Mouse (Mus musculus) adrenal gland, postnatal 14 days (tissue): ENCODE measurements at regions not wholly inside any gene's neighbourhood (a gene's known extent, or its start where the extent isn't known, plus 50 kb on each side); places are given as distances from the start of the nearest gene placed in this dataset.

Experiments
- DNase-seq: peaks from one replicate; pipeline ENCODE4 v3.0.0; 2021; ENCODE audit warnings: mixed read lengths

GRCm38 (mm10) chr5:111553471-111554382 lies 136.6 kb downstream of the Mn1 start:
- DNase-seq: no peak

DNA sequence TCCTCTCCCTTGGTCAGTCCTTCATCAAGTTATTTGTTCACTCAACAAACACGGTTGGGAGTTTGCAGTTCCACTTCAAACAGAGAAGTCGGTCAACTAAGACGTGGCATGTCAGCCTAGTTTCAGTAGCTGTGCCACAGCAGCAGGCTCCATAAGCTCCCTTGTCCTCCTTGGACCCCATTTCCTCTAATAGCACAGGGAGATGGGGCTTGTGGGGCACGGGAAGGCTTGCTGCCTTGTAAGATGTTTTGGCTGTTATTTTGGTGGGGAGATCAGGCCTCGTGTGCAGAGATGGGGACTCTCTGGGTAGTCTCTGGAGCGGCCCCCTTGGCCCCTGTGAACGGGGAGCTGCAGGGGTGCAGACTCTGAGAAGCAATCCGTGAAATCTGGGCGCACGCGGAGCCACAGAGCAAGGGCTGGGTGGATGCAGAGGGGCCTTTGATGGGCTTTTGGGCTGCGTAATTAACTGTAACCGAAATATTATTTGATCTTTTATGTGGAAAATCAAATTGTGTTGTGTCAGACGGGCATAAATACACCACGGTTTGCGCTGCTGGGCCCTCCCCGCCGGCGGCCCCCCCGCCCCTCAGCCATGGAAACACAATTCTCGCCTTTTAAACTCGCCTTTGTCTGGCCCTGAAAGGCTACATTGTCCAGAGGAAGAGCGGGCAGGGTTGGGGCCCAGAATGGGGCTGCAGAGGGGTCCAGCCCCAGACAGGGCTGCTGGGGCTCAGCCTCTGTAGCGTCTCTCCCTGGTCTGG lies 137.6 kb downstream of the Mn1 start:
- DNase-seq: no peak

GRCm38 (mm10) chr5:111555312-111555957 lies 138.3 kb downstream of the Mn1 start:
- DNase-seq: no peak

- DNase-seq: no peak
Observed at GRCm38 (mm10) chr5:111555981-111556380, 138.8 kb downstream of the Mn1 start.

DNA sequence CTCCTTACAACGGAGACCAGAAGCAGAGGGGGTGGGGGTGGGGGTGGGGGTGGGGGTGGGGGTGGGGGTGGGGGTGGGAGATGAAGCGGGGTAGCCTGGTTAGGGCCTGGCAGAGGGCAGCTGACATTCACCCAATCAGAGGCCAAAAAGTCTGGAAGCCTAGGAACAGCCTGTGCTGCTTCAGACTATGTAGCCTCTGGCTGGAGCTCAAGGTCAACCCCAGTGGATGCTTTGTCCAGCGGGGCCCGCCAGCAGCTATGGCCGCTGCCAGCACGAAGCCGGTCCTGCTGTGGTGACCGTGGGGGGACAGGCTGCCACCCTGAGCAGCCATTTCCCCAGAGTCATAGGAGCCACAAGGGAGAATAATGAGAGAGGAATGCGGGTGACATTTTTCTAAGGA lies 143.3 kb downstream of the Mn1 start:
- DNase-seq: peak; percentile 36

- DNase-seq: no peak
Observed at GRCm38 (mm10) chr5:111561301-111561700, 144.1 kb downstream of the Mn1 start.

GRCm38 (mm10) chr5:111570826-111571225 lies 153.7 kb downstream of the Mn1 start:
- DNase-seq: no peak

GRCm38 (mm10) chr5:111573265-111573873 lies 156.2 kb downstream of the Mn1 start:
- DNase-seq: no peak

DNA sequence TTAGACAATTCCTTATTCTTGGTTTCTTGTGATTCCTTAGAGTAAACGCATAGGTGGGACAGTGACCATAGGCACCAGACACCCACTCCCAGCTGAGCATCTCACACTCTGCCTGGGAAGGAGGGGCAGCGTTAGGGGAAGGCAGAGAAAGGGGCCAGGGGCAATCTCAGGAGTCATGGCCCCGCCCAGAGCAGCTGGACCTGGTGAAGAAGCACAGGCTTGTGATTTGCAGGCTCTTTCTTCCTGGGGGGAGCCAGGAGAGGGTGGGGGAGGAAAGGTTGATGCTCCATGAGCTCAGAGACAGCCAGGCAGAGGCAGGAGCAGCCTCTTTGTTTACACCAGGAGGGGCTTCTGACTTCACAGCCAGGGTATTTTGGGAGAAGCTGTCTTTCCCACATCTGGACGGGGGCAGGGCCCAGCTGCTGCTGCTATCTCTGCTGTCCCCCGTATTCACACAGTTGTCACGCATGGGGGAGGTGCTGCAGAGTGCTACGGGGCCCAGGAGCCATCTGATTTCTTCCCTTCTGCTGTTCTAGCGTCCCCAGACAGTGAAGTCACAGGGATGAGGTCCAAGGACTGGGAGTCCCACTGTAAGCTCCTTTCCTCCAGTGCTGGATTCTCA lies 157.2 kb downstream of the Mn1 start:
- no peak for DNase-seq

DNA sequence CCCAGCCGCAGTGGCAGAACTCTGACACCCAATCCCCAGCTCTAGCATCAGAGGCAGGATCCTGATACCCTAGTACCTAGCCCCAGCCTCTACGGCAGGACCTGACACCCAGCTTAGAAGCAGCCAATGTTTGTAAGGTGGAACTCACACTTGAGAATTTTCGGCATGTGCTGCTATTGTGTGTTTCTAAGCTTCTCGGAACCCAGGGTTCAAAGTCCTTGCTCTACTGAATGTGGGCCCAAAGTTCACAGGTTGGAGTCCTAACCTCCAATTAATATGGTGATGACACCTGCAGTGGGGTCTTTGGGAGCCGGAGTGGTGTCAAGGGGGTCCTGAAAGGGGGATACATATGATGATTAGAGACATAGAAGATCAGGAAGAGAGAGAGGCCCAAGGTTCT lies 158.2 kb downstream of the Mn1 start:
- no peak for DNase-seq

DNA sequence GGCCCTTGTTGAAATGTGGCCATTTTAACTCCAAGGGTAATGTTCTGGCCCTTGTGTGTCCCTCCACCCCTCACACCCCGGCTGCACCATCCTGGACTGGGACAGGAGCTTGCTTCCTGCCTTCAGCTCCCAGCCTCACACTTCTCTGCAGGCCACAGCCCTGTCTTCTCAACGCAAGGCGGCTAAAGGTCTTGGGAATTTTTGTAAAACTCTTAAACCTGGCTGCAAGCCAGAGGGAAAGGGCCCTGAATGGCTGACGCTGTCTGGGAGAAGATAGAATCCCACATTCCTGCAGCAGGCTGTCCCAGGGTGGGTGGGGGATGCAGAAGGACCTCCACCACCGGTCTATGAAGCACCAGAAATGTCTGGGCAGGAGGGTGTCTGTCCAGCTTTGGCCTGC lies 156.3 kb upstream of the Gm26897 start:
- no peak for DNase-seq

DNA sequence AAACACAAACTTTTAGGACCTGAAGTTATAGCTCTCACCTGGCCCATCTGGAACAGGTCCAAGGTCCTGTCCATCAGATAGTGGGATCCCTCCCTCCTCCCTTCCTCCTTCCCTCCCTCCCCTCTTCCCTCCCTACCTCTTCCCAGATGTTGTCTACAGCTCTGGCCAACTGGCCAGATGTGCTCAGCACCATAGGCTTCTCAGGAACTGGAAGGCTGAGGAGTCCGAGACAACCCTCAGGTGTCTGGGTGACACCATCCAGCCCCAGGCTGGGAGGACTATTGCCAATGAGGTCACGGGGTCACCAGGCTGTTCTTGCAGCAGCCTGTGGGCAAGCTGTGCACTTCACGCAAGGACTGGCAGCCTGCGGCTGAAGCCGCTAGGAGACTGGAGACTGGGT lies 155.6 kb upstream of the Gm26897 start:
- DNase-seq: peak; percentile 36

DNA sequence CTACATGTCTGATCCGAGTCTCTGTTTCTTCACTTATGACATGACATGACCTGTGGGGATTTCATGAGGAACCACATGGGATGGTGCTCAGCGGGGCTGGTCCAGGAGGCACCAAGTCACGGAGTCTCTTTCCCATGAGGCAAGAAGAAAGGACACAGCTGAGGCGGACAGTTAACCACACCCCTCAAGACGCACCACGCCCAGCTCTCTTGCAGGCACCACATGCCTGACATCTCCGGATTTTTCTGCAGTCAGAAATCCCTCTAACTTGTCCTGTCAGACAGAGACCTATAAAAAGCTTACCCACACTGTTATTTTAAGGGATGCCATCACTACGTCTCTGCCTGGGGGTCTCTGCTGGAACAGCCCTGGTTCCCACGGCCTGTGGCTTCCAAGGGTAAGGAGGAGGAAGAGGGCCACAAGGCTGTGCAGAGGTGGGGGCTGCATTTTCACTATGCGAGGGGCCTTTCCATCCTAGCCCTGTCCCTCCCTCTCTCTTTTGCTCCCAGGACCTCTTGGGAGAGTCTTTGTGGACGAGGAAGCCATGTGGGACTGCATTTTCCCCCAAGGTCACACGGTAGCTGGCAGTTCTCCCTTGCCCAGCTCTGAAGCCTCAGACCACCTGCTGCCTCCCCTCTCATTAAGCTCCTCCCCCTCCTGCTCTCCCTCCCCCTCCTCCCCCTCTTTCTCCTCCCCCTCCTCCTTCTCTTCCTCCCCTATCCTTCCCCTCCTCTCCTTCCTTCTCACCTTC lies 154.6 kb upstream of the Gm26897 start:
- no peak for DNase-seq

DNA sequence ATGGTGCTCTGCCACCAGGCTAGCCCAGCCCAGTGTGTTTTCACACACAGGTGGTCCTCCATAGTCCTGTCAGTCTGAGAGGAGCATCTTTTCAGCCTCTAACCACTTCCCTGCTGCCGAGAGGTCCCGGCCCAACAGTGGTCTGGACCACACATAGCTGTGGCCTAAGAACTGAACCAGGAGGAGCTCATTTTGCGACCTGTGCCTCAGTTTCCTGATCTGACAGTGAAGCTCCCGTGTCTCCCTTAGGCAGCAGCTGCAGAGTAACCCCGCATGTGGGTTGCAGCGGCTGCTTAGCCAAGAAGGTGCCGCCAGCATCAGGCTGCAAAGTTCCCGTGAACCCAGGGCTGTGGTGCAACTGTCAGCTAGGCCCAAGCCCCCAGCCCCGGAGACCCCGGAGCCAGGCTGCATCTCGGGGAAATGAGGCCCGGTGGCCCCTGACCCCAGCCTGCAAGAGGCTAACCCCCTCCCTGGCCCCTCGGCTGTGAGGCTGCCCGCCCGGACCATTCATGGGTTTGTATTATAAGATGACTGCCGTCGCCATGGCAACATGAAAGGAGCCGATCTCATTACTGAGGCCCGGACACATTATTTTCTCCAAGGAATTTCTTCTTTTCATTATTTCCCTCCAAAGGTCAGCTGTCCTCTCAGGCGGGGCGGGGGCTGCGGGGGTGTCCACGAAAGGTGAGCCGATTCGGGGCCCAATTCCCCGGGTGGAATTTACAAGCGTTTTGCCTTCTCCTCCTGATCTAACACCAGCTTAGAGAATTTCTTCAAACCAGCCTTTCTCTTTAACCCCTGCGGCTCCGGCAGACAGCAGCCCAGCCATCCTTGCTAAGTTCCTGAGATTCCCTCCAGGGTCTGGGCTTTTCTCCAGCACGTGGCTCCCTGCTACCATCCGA lies 152.6 kb upstream of the Gm26897 start:
- DNase-seq: no peak

- DNase-seq: no peak
Observed at GRCm38 (mm10) chr5:111582004-111582403, 151.7 kb upstream of the Gm26897 start.

GRCm38 (mm10) chr5:111590619-111591081 lies 143.1 kb upstream of the Gm26897 start:
- DNase-seq: no peak

GRCm38 (mm10) chr5:111592807-111593206 lies 140.9 kb upstream of the Gm26897 start:
- DNase-seq: no peak

DNA sequence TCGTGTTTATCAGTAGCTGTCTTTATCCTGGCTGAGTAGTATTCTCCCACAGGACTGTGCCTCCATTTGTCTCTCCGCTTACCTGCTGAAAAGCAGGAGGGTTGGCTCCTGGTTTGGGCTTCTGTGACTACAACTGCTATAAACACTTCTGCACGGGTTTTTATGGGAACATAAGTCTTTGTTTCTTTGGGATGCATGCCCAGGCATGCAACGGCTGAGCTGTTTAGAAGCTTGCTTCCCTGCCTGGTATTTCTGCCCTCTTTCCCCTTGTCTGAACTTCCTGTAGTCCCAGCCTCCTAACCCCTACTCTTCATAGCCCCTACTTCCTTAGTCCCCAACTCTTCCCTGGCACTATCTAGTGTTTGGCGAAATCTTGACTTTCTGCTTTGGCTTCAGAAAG lies 139.6 kb upstream of the Gm26897 start:
- no peak for DNase-seq

- no peak for DNase-seq
Observed at GRCm38 (mm10) chr5:111595438-111595837, 138.3 kb upstream of the Gm26897 start.

DNA sequence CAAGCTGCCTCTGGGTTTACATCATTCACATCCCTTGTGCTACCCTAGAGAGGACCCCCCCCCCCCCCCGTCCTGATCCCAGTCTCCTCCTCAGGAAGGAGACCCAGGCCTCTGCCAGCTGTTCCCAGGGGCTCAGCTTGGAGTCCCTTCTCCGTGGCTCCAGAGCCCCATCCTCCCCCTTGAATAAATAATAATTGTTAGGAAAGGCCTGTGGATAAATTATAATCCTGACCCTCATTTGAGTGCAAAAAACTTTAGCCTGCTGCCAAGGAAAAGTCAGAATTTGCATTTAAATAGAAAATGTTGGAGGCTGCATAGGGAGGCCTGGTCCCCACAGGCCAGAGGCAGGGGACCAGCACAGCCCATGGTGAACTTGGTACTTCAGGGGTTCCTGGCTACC lies 136.0 kb upstream of the Gm26897 start:
- DNase-seq: no peak
